Mouse (Mus musculus) testis, adult 2 months (tissue): ENCODE results near the gene Fam78a. TPM values are rescaled to one million over a fixed set of nuclear protein-coding genes. Genes with fewer than 3 reads are reported as not detected.

Experiments
- H3K27ac ChIP-seq: fragments of 200-500 bp; 2 replicates; pipeline ENCODE4 v1.5.1; 2012; ENCODE audit warnings: low read depth, low read length; ENCODE audit not compliant: control insufficient read depth, insufficient read depth
- H3K27me3 ChIP-seq: fragments of 200-500 bp; 2 replicates; pipeline ENCODE4 v1.6.1; 2012; ENCODE audit warnings: mild to moderate bottlenecking, low read length, moderate library complexity; ENCODE audit not compliant: control insufficient read depth, insufficient read depth
- H3K36me3 ChIP-seq: fragments of 200-500 bp; 2 replicates; pipeline ENCODE4 v1.6.1; 2012; ENCODE audit warnings: mild to moderate bottlenecking, low read length; ENCODE audit not compliant: control insufficient read depth, insufficient read depth
- H3K4me1 ChIP-seq: fragments of 200-500 bp; 2 replicates; pipeline ENCODE4 v1.6.1; 2012; ENCODE audit warnings: low read length; ENCODE audit not compliant: control insufficient read depth, insufficient read depth
- H3K4me3 ChIP-seq: fragments of 200-500 bp; 2 replicates; pipeline ENCODE4 v1.5.1; 2012; ENCODE audit warnings: low read depth, mild to moderate bottlenecking, low read length, moderate library complexity, mixed read lengths; ENCODE audit not compliant: control insufficient read depth
- CTCF ChIP-seq: fragments of 200-500 bp; IDR thresholded peaks from 2 replicates; pipeline ENCODE4 v1.5.1; 2012; ENCODE audit warnings: low read depth, mild to moderate bottlenecking, inconsistent platforms, low read length, moderate library complexity; ENCODE audit not compliant: control insufficient read depth, insufficient read depth, insufficient replicate concordance
- POLR2A ChIP-seq: fragments of 200-500 bp; IDR thresholded peaks from 2 replicates; pipeline ENCODE4 v1.6.1; 2012; ENCODE audit warnings: low read depth, mild to moderate bottlenecking, inconsistent platforms, low read length, moderate library complexity; ENCODE audit not compliant: control insufficient read depth
- polyA plus RNA-seq: library from polyadenylated mRNA; depleted of rRNA; stranded (reverse); fragments of >200 nt; gene quantifications from 2 replicates; pipeline ENCODE4 v1.2.3, GENCODE M21; 2012

Fam78a gene
- polyA plus RNA-seq, 1 experiment, result 276 TPM

DNA sequence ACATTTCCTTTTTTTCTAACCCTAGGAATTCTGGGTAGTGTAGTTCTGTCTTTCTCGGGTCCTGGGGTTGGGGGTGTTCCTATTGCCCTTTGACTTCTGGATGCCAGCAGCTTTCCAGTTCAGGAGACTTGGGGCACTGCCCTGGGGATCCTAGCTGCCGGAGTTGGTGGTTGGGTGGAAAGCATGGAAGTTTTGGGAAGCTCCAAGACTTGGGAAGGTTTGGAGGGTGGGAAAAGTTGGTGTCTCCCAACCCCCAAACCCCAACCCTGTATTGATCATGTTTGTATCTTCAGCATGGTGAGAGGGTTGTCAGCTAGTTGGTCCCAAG is 179 bp upstream of the Fam78a start:
- Histone ChIP-seq H3K27ac (peak overlapping the region; percentile 10), H3K36me3 (no peaks in the 10 kb centered on the region), H3K4me1 (peaks cover 25% of the 10 kb centered on the region), H3K4me3 (peak overlapping the region; percentile 76), H3K27me3 (no peaks in the 10 kb centered on the region)
- no peak for TF ChIP-seq CTCF
- TF ChIP-seq POLR2A, result no peak

DNA sequence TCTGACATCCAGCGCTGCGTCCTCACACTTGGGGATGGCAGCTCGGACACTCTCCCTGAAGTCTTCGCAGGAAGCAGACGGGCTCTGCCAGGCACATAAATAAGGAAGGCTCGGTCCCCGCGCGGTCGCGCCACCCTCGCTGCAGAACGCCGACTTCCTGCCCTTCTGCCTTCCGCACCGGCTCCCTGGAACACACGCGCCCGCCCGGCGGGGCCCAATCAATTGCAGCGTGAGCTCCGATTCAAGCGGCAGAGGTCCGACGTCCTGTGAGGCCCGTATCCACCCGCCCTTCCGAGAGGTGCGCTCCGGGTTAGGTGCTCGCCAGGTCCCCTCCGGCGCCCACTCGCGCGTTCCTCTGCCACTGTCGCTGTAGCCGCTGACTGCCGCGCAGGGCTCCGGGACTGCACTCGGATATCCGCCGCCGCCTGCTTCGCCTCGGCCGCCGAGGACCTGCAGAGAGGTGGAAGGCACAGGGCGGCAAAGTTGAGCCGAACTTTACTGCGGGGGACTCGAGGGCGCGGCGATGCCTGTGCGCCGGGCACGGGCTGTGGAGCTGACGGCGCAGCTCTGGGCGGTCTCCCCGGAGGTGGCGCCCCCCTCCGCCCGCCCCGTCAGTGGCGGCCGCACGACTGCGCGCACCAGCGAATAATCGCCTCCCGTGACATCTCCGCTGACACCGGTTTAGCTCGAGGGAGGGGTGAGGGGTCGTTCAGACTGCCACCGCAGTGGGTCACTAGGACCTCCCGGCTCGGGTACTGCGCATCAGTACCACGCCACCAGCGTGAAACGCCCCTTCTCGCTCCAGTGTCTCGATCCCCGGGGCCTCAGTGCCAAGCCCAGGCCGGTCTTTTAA is 1.3 kb downstream of the Fam78a start:
- TF ChIP-seq POLR2A (peak; percentile 78), CTCF (no peak)
- no peaks in the 10 kb centered on the region for H3K36me3 ChIP-seq
- peaks cover 27% of the 10 kb centered on the region for H3K4me1 ChIP-seq
- peak overlapping the region; percentile 76 for H3K4me3 ChIP-seq
- peak overlapping the region; percentile 55 for H3K27ac ChIP-seq
- H3K27me3 ChIP-seq, result no peaks in the 10 kb centered on the region

DNA sequence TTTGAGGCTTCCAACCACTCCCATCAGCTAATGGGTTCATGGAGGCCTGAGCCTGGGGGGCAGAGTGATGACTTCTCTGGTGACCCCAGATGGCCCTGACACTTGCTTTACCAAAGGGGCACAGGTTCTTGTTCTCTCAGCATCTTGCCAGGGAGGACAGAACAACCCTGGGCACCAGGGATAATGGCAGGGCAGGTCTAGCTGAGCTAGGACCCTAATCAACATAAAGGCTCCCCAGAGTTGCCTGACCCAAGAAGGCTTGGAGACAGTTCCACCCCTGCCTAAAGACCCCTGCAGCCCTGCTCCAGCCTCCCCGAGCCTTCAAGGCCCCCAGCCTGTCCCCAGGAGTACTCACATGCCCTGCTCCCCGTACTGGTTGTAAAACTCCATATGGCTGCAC is 2.4 kb downstream of the Fam78a start:
- Histone ChIP-seq H3K4me3 (peak overlapping the region; percentile 76), H3K27ac (no peak overlapping the region), H3K27me3 (no peaks in the 10 kb centered on the region), H3K4me1 (peaks cover 19% of the 10 kb centered on the region), H3K36me3 (no peaks in the 10 kb centered on the region)
- TF ChIP-seq POLR2A, result no peak
- no peak for TF ChIP-seq CTCF

DNA sequence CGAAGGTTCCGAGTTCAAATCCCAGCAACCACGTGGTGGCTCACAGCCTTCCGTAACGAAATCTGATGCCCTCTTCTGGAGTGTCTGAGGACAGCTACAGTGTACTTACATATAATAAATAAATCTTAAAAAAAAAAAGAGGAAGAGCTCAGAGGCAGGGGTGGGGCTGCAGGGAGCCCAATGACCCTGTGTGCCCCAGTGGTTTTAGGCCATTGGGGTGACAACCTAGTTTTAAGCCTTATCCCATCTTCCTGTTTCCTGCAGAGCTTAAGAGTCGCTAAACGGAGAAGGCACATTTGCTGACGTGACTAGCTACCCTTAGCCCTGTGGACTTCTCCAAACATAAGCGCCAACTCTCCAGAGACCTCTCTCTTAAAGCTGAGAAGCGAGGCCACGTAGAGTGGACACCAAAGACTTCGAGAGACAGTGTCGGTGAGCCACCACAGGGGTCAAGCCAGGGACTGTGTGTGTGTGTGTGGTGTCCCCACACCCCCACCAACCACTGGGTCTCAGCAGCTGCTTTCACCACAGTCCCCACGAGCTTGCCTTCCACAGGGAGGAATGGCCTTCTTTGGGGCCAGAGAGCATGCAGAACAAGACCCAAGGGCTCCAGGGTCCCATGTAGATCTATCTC is 3.2 kb downstream of the Fam78a start:
- no peak overlapping the region for H3K27ac ChIP-seq

DNA sequence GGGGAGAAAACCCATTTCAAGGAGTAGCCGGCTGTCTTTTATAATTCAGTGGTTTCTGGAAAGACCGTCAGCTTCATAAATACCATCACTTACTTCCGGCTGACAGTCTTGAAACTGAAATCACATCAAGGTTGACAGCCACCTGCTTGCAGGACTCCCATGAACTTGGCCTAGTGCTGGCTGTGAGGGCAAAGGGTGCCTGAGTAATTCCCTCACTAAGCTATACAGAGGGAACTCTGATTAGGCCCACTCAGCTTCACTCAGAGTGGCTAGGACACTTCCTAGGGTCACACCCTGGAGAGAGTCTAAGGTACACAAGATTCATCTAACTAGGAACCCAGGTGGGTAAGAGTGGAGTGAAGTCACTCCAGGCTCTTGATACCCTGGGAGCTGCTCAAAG is 4.0 kb downstream of the Fam78a start:
- H3K4me1 ChIP-seq, result peaks cover 14% of the 10 kb centered on the region
- no peaks in the 10 kb centered on the region for H3K27me3 ChIP-seq
- no peaks in the 10 kb centered on the region for H3K36me3 ChIP-seq
- H3K27ac ChIP-seq, result no peak overlapping the region
- TF ChIP-seq POLR2A, result no peak
- TF ChIP-seq CTCF, result no peak
- peak overlapping the region; percentile 76 for H3K4me3 ChIP-seq

More for the DNA sequence above, 3.2 kb downstream of the Fam78a start:
- no peaks in the 10 kb centered on the region for H3K27me3 ChIP-seq
- TF ChIP-seq POLR2A (no peak), CTCF (no peak)
- peak overlapping the region; percentile 76 for H3K4me3 ChIP-seq
- peaks cover 14% of the 10 kb centered on the region for H3K4me1 ChIP-seq
- H3K36me3 ChIP-seq, result no peaks in the 10 kb centered on the region

DNA sequence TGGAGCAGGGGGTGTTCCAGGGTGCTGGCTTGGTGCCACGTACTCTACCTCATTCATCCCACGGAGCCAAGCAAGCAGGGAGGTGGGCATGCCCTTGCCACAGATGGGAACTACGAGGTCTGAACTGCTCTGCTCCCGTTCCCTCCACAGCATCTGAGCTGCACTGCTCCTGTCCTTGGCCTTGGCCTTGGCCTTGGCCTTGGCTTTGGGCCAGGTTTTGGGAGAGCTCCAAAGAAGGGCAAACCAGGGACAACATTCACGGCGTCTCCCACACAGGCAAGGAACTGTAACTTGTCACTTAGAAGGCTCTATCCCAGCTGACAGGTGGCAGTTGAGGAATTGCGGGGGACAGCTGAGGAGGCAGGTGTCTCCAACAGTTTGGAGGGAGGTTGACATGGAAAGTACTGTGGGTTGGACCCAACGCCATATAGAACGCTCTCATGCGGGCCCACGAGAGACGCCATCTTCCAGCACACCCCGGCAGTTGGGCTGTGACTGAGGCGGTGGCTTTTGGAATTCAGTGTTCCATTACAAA is 5.4 kb downstream of the Fam78a start:
- TF ChIP-seq POLR2A (no peak; the same call in 1 of the 2 replicates), CTCF (no peak)
- Histone ChIP-seq H3K4me1 (peaks cover 13% of the 10 kb centered on the region), H3K27me3 (no peaks in the 10 kb centered on the region), H3K4me3 (peak overlapping the region; percentile 76), H3K36me3 (no peaks in the 10 kb centered on the region), H3K27ac (peak overlapping the region; percentile 18)

DNA sequence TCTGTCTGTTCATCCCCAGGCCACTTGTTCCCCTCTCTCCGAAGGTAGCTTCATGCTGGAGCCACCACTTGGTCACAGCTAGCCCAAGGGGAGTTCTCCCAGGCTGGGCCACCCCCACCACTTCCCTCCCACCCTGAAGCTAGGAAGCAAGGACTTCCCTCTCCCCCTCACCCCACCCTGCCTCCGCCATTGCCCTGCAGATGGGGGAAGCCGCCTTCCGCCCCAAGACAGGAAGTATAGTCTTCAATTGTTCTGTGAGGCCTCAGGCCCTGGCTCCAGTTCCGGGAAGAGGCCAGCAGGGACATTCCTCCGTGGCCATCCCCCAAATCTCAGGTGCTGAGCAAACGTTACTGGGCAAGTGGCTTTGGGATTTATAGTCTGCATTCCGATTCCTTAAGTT is 6.1 kb downstream of the Fam78a start:
- H3K27ac ChIP-seq, result peak overlapping the region; percentile 15
- no peaks in the 10 kb centered on the region for H3K27me3 ChIP-seq
- H3K4me1 ChIP-seq, result peaks cover 13% of the 10 kb centered on the region
- peak overlapping the region; percentile 76 for H3K4me3 ChIP-seq
- H3K36me3 ChIP-seq, result no peaks in the 10 kb centered on the region
- TF ChIP-seq POLR2A, result no peak
- no peak for TF ChIP-seq CTCF
